Mouse (Mus musculus) gastrocnemius, postnatal 10 days (tissue): Measurements from ENCODE around the gene A130010J15Rik. TPM values are rescaled to one million over a fixed set of nuclear protein-coding genes. Genes with fewer than 3 reads are reported as not detected.

Experiments
- DNase-seq: peaks from one replicate; pipeline ENCODE4 v3.0.0; 2021; ENCODE audit warnings: mixed read lengths
- total RNA-seq, 2 experiments: library from RNA; stranded (reverse); gene quantifications; 2 replicates each; pipeline ENCODE4 v1.2.3; 2021

Gene A130010J15Rik
- total RNA-seq, 2 experiments from 2014 or later, result 3.8 to 5.3 TPM

GRCm38 (mm10) chr1:193156316-193157110 is 11.3 kb upstream of the A130010J15Rik start:
- no peak for DNase-seq

- DNase-seq, result peak; percentile 20
Observed at GRCm38 (mm10) chr1:193157111-193157492, 10.7 kb upstream of the A130010J15Rik start.

- DNase-seq, result no peak
Observed at GRCm38 (mm10) chr1:193159163-193159562, 8.7 kb upstream of the A130010J15Rik start.

GRCm38 (mm10) chr1:193159613-193160012 is 8.2 kb upstream of the A130010J15Rik start:
- no peak for DNase-seq

- DNase-seq, result peak; percentile 43
Observed at GRCm38 (mm10) chr1:193160317-193161032, 7.4 kb upstream of the A130010J15Rik start.

- no peak for DNase-seq
Observed at GRCm38 (mm10) chr1:193169228-193169627, 1.4 kb downstream of the A130010J15Rik start.

GRCm38 (mm10) chr1:193169856-193170255 is 2.0 kb downstream of the A130010J15Rik start:
- no peak for DNase-seq

- peak; percentile 90 for DNase-seq
Observed at GRCm38 (mm10) chr1:193172991-193173809, 5.4 kb downstream of the A130010J15Rik start.

GRCm38 (mm10) chr1:193173810-193174129 is 5.9 kb downstream of the A130010J15Rik start:
- no peak for DNase-seq

GRCm38 (mm10) chr1:193174143-193174733 is 6.4 kb downstream of the A130010J15Rik start:
- no peak for DNase-seq

- DNase-seq, result no peak
Observed at GRCm38 (mm10) chr1:193181104-193181503, 13.3 kb downstream of the A130010J15Rik start.

- no peak for DNase-seq
Observed at GRCm38 (mm10) chr1:193188257-193188656, 20.4 kb downstream of the A130010J15Rik start.

GRCm38 (mm10) chr1:193189151-193189621 is 21.3 kb downstream of the A130010J15Rik start:
- peak; percentile 60 for DNase-seq

GRCm38 (mm10) chr1:193189771-193190170 is 21.9 kb downstream of the A130010J15Rik start:
- DNase-seq, result no peak

GRCm38 (mm10) chr1:193191675-193192283 is 23.9 kb downstream of the A130010J15Rik start:
- no peak for DNase-seq

GRCm38 (mm10) chr1:193194416-193195140 is 26.7 kb downstream of the A130010J15Rik start:
- DNase-seq, result no peak

GRCm38 (mm10) chr1:193195169-193195810 is 27.4 kb downstream of the A130010J15Rik start:
- no peak for DNase-seq

- DNase-seq, result peak; percentile 53
Observed at GRCm38 (mm10) chr1:193197494-193198205, 29.8 kb downstream of the A130010J15Rik start.

GRCm38 (mm10) chr1:193198312-193198711 is 30.5 kb downstream of the A130010J15Rik start:
- DNase-seq, result no peak
